Mouse (Mus musculus) G1E (cell line): ENCODE data around the gene Trove2.

Experiments used
- CTCF ChIP-seq: IDR thresholded peaks from 2 replicates; pipeline ENCODE4 v1.5.1; 2012; ENCODE audit warnings: low read depth, low read length, inconsistent platforms, mixed read lengths
- GATA1 ChIP-seq: IDR thresholded peaks from 2 replicates; pipeline ENCODE4 v1.6.1; 2012; ENCODE audit warnings: borderline replicate concordance, low read length, inconsistent platforms, mixed read lengths
- GATA2 ChIP-seq: IDR thresholded peaks from 2 replicates; pipeline ENCODE4 v1.6.1; 2012; ENCODE audit warnings: low read depth, low read length, inconsistent platforms, borderline replicate concordance
- POLR2AphosphoS5 ChIP-seq: IDR thresholded peaks from 2 replicates; pipeline ENCODE4 v1.6.1; 2012; ENCODE audit warnings: low read depth, low read length, inconsistent platforms; ENCODE audit not compliant: insufficient replicate concordance
- TAL1 ChIP-seq: conservative IDR thresholded peaks from 2 replicates; pipeline ENCODE4 v1.6.1; 2012; ENCODE audit warnings: low read depth, low read length, inconsistent platforms, mixed read lengths

GRCm38 (mm10) chr1:143776446-143777411 is at the start of gene Trove2, which contains the start of gene Uchl5:
- TF ChIP-seq CTCF (no peak), POLR2AphosphoS5 (no peak), TAL1 (no peak), GATA1 (no peak), GATA2 (no peak)
